Comparison of ENCODE assay signal across 21 mouse cellular contexts in the genomic region with DNA sequence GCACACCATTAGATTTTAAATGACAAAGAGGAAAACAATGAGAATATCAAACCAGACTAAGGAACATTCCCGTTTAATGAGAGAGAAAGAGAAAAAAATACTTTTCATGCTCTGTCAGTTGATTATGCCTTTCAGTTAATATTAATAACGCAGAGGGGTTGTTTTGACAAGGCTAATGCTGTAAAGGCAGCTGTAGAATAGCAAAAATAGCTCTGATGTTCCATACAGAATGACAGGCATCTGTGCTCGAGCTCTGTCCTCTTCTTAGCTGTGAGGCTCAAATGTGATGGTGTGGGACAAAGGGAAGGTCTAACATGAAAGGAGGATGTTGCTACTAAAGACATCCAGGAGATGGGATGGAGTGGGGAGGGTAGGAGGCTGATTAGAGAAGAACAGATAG.
DNase-seq lines count a peak whose midpoint lies in the region; ATAC-seq and TF ChIP-seq lines count a peak whose summit lies in the region.
"Had no signal": no experiment of that assay in that cellular context is flagged by ENCODE, and none has a peak within 500 bp of the region (broad histone marks: within the 10 kb centered on the region; RNA-seq: fewer than 3 reads in every experiment).

No protein-coding gene starts in this region.

- H3K27ac ChIP-seq in forebrain, embryonic 13.5 days, result peak overlapping the region; percentile 59
- H3K27ac ChIP-seq in forebrain, embryonic 10.5 days, result no peak overlapping the region
- peak overlapping the region; percentile 55 for H3K27ac ChIP-seq in lung, embryonic 14.5 days (ENCODE audit: low read depth)
- no peak overlapping the region for H3K27ac ChIP-seq in forebrain, postnatal 0 days (ENCODE audit: low read depth, low read length)
- H3K27ac ChIP-seq: embryonic facial prominence, embryonic 13.5 days; heart, embryonic 13.5 days; hindbrain, embryonic 12.5 days; midbrain, embryonic 10.5 days; neural tube, embryonic 15.5 days had no signal

- WGBS in forebrain, embryonic 13.5 days, result 62% methylated on average over 3 of the region's 3 CpGs
- 84% methylated on average over 3 of the region's 3 CpGs for WGBS in forebrain, embryonic 10.5 days
- 48% methylated on average over 3 of the region's 3 CpGs for WGBS in lung, embryonic 14.5 days
- 43% methylated on average over 3 of the region's 3 CpGs for WGBS in forebrain, postnatal 0 days

- H3K4me1 ChIP-seq in forebrain, embryonic 13.5 days, result 0 out of 2 replicates have a peak, but pooled peaks cover 7% of the 10 kb centered on the region
- peaks cover 8% of the 10 kb centered on the region for H3K4me1 ChIP-seq in forebrain, embryonic 10.5 days
- peaks cover 2% of the 10 kb centered on the region; the same call in 1 of the 2 replicates for H3K4me1 ChIP-seq in lung, embryonic 14.5 days (ENCODE audit: insufficient read depth)
- H3K4me1 ChIP-seq in forebrain, postnatal 0 days (ENCODE audit: insufficient read depth), result no peaks in the 10 kb centered on the region
- H3K4me1 ChIP-seq: hindbrain, embryonic 12.5 days; midbrain, embryonic 10.5 days; neural tube, embryonic 15.5 days had no signal

- H3K36me3 ChIP-seq in forebrain, embryonic 13.5 days (ENCODE audit: poor library complexity, severe bottlenecking), result no peaks in the 10 kb centered on the region
- no peaks in the 10 kb centered on the region for H3K36me3 ChIP-seq in forebrain, embryonic 10.5 days (replicated peaks)
- no peaks in the 10 kb centered on the region for H3K36me3 ChIP-seq in lung, embryonic 14.5 days (ENCODE audit: insufficient read depth)
- H3K36me3 ChIP-seq in forebrain, postnatal 0 days (ENCODE audit: insufficient read depth), result no peaks in the 10 kb centered on the region
- H3K36me3 ChIP-seq: embryonic facial prominence, embryonic 13.5 days; heart, embryonic 13.5 days; hindbrain, embryonic 12.5 days; midbrain, embryonic 10.5 days; neural tube, embryonic 15.5 days had no signal

- no peak; the same call in 1 of the 2 replicates for ATAC-seq in forebrain, embryonic 13.5 days
- ATAC-seq in lung, embryonic 14.5 days (ENCODE audit: insufficient read depth), result no peak
- peak; percentile 65 for ATAC-seq in forebrain, postnatal 0 days

- no peak overlapping the region for H3K9ac ChIP-seq in forebrain, embryonic 13.5 days
- no peak overlapping the region for H3K9ac ChIP-seq in lung, embryonic 14.5 days
- H3K9ac ChIP-seq in forebrain, postnatal 0 days, result no peak overlapping the region
- H3K9ac ChIP-seq: embryonic facial prominence, embryonic 13.5 days; heart, embryonic 13.5 days; hindbrain, embryonic 12.5 days; neural tube, embryonic 15.5 days had no signal

- H3K9me3 ChIP-seq in forebrain, embryonic 13.5 days (replicated peaks), result no peaks in the 10 kb centered on the region
- H3K9me3 ChIP-seq in forebrain, embryonic 10.5 days, result no peaks in the 10 kb centered on the region
- H3K9me3 ChIP-seq in lung, embryonic 14.5 days (ENCODE audit: low read depth, low read length), result no peaks in the 10 kb centered on the region
- no peaks in the 10 kb centered on the region for H3K9me3 ChIP-seq in forebrain, postnatal 0 days (ENCODE audit: low read length)
- H3K9me3 ChIP-seq: embryonic facial prominence, embryonic 13.5 days; heart, embryonic 13.5 days; hindbrain, embryonic 12.5 days; midbrain, embryonic 10.5 days; neural tube, embryonic 15.5 days had no signal

- no peak overlapping the region for H3K4me2 ChIP-seq in forebrain, embryonic 13.5 days
- no peak overlapping the region for H3K4me2 ChIP-seq in lung, embryonic 14.5 days
- no peak overlapping the region for H3K4me2 ChIP-seq in forebrain, postnatal 0 days (ENCODE audit: low read depth)
- H3K4me2 ChIP-seq: embryonic facial prominence, embryonic 13.5 days; heart, embryonic 13.5 days; hindbrain, embryonic 12.5 days; neural tube, embryonic 15.5 days had no signal

- no peak for TF ChIP-seq CTCF in lung, embryonic 14.5 days (IDR thresholded peaks at IDR 0.05; ENCODE audit: low read depth)
- no peak for TF ChIP-seq CTCF in forebrain, postnatal 0 days (IDR thresholded peaks at IDR 0.05; ENCODE audit: low read depth)

- no peaks in the 10 kb centered on the region for H3K27me3 ChIP-seq in forebrain, embryonic 13.5 days
- no peaks in the 10 kb centered on the region for H3K27me3 ChIP-seq in forebrain, embryonic 10.5 days (ENCODE audit: poor library complexity, severe bottlenecking)
- H3K27me3 ChIP-seq in lung, embryonic 14.5 days (ENCODE audit: insufficient read depth, low read length), result no peaks in the 10 kb centered on the region
- H3K27me3 ChIP-seq in forebrain, postnatal 0 days (ENCODE audit: insufficient read depth, low read length), result no peaks in the 10 kb centered on the region
- H3K27me3 ChIP-seq: embryonic facial prominence, embryonic 13.5 days; heart, embryonic 13.5 days; hindbrain, embryonic 12.5 days; neural tube, embryonic 15.5 days had no signal

- no peak for DNase-seq in forebrain, embryonic 10.5 days (ENCODE audit: extremely low spot score, low spot score)
- no peak for DNase-seq in lung, embryonic 14.5 days
- DNase-seq in lung, postnatal 25 days (ENCODE audit: low spot score), result no peak
- peak; percentile 16 for DNase-seq in brain, adult 2 months (ENCODE audit: low read depth, low spot score)
- DNase-seq in forebrain, postnatal 0 days, result no peak
- no peak for DNase-seq in urinary bladder, adult 2 months (ENCODE audit: low spot score)
- DNase-seq in adrenal gland, adult 2 months, result no peak
- DNase-seq: adrenal gland, postnatal 25 days; cerebellum, adult 11-12 months; cerebellum, postnatal 14 days; gastrocnemius, postnatal 10 days; heart, adult 18-20 months; heart, postnatal 14 days; kidney, adult 9 months; kidney, postnatal 14 days had no signal

- no peak overlapping the region for H3K4me3 ChIP-seq in forebrain, embryonic 13.5 days
- H3K4me3 ChIP-seq in forebrain, embryonic 10.5 days, result no peak overlapping the region
- H3K4me3 ChIP-seq in lung, embryonic 14.5 days (ENCODE audit: low read depth, low read length), result no peak overlapping the region
- H3K4me3 ChIP-seq in forebrain, postnatal 0 days (ENCODE audit: low read depth, low read length), result no peak overlapping the region
- H3K4me3 ChIP-seq: embryonic facial prominence, embryonic 13.5 days; heart, embryonic 13.5 days; hindbrain, embryonic 12.5 days; midbrain, embryonic 10.5 days; neural tube, embryonic 15.5 days had no signal

Comparison
In these comparisons a context has a peak if more than half of its experiments do, and no peak if none do; other contexts are left out.
1. H3K27ac ChIP-seq: peak in forebrain, embryonic 13.5 days (single experiment) and lung, embryonic 14.5 days (single experiment); none in forebrain, embryonic 10.5 days (single experiment) and forebrain, postnatal 0 days (single experiment).